Comparison of ENCODE assay signal across 28 mouse cellular contexts in the genomic region with DNA sequence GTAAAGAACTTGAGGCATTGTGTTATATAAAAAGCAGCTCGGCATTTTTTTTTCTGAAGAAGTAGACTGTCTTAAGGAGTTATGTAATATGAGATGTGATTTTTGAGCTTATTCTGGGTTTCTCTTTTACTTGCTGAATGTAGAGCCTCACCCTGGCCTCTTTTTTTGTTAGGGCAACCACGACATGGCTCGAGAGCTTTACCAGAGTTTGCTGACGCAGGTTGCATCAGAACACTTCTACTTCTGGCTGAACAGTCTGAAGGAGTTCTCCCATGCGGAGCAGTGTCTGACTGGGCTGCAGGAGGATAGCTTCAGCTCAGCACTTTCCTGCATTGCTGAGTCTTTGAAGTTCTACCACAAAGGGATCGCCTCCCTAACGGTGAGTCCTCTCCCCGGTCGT. TPM values are rescaled to one million over a fixed set of nuclear protein-coding genes. Genes with fewer than 3 reads are reported as not detected.
DNase-seq lines count a peak whose midpoint lies in the region; ATAC-seq and TF ChIP-seq lines count a peak whose summit lies in the region.
"Had no signal": no experiment of that assay in that cellular context is flagged by ENCODE, and none has a peak within 500 bp of the region (broad histone marks: within the 10 kb centered on the region; RNA-seq: fewer than 3 reads in every experiment).

No protein-coding gene starts in this region.

- DNase-seq in layer of hippocampus, adult 2 months (ENCODE audit: low spot score in 2 of 2) = no peak
- no peak for DNase-seq in layer of hippocampus, postnatal 36 days
- peak; percentile 57 for DNase-seq in right cerebral cortex, adult 18-20 months
- no peak for DNase-seq in right cerebral cortex, postnatal 10 days (ENCODE audit: low spot score in 2 of 2)
- DNase-seq in brain, adult 2 months (ENCODE audit: low read depth, low spot score) = peak; percentile 70
- peak; percentile 28 to 75 for DNase-seq in left cerebral cortex, postnatal 25 days (ENCODE audit: low spot score in 2 of 2)
- DNase-seq in adrenal gland, postnatal 14 days = no peak
- DNase-seq: adrenal gland, adult 2 months; adrenal gland, postnatal 36 days; cerebellum, adult 11 months; cerebellum, adult 8-10 months; cerebellum, postnatal 25 days; gastrocnemius, adult 2 months; gastrocnemius, postnatal 36 days; heart, adult 18-20 months; heart, postnatal 10 days; heart, postnatal 4 days had no signal

- 91% methylated on average over 9 of the region's 9 CpGs for WGBS in neural tube, embryonic 15.5 days

- H3K4me2 ChIP-seq in neural tube, embryonic 15.5 days = no peak overlapping the region
- H3K4me2 ChIP-seq: embryonic facial prominence, embryonic 13.5 days; forebrain, embryonic 12.5 days; hindbrain, embryonic 12.5 days had no signal

- H3K27me3 ChIP-seq in neural tube, embryonic 15.5 days (replicated peaks) = no peaks in the 10 kb centered on the region
- H3K27me3 ChIP-seq: CH12.LX; embryonic facial prominence, embryonic 13.5 days; forebrain, embryonic 12.5 days; hindbrain, embryonic 12.5 days; Patski had no signal

- intact Hi-C loops in left cerebral cortex, postnatal 25 days (cut with DNase I) = loop anchor here (2.0 kb wide), 2 partner anchors 19 to 109 kb away; no protein-coding TSS in a partner anchor

- H3K27ac ChIP-seq in layer of hippocampus, adult 2 months = peak overlapping the region; percentile 33; the same call in 1 of the 2 replicates
- no peak overlapping the region for H3K27ac ChIP-seq in neural tube, embryonic 15.5 days (replicated peaks)
- H3K27ac ChIP-seq: embryonic facial prominence, embryonic 13.5 days; forebrain, embryonic 12.5 days; gastrocnemius, adult 2 months; heart, embryonic 10.5 days; hindbrain, embryonic 12.5 days had no signal

- no peaks in the 10 kb centered on the region for H3K4me1 ChIP-seq in neural tube, embryonic 15.5 days
- H3K4me1 ChIP-seq: embryonic facial prominence, embryonic 13.5 days; forebrain, embryonic 12.5 days; heart, embryonic 10.5 days; hindbrain, embryonic 12.5 days had no signal

- no peak for TF ChIP-seq CTCF in layer of hippocampus, adult 2 months (conservative IDR thresholded peaks at IDR 0.05)

- no peaks in the 10 kb centered on the region for H3K9me3 ChIP-seq in neural tube, embryonic 15.5 days (replicated peaks)
- H3K9me3 ChIP-seq: embryonic facial prominence, embryonic 13.5 days; forebrain, embryonic 12.5 days; heart, embryonic 10.5 days; hindbrain, embryonic 12.5 days had no signal

- no peak for ATAC-seq in neural tube, embryonic 15.5 days (ENCODE audit: low FRiP score)
- ATAC-seq: activated CD4-positive, CD25-positive, alpha-beta regulatory T cell, adult 4 months; forebrain, embryonic 16.5 days; hindbrain, embryonic 16.5 days; inflammation-experienced regulatory T-cells, adult 6 months; Patski had no signal

- H3K36me3 ChIP-seq in neural tube, embryonic 15.5 days = peaks cover 86% of the 10 kb centered on the region

- H3K9ac ChIP-seq in neural tube, embryonic 15.5 days (replicated peaks) = no peak overlapping the region
- H3K9ac ChIP-seq: embryonic facial prominence, embryonic 13.5 days; forebrain, embryonic 12.5 days; hindbrain, embryonic 12.5 days had no signal

- H3K4me3 ChIP-seq in layer of hippocampus, adult 2 months = no peak overlapping the region
- no peak overlapping the region for H3K4me3 ChIP-seq in neural tube, embryonic 15.5 days (replicated peaks)
- H3K4me3 ChIP-seq: embryonic facial prominence, embryonic 13.5 days; forebrain, embryonic 12.5 days; gastrocnemius, adult 2 months; heart, embryonic 10.5 days; hindbrain, embryonic 12.5 days had no signal

RNA-seq across cellular contexts. Expression of a gene that starts 36.2 kb away (rescaled TPM):
- 10 to 100 TPM; 23.2 to 25.8 TPM for total RNA-seq in layer of hippocampus, adult 2 months (2021)
- 10 to 100 TPM; 23.9 to 25.0 TPM for total RNA-seq in layer of hippocampus, postnatal 36 days (2021)
- total RNA-seq in left cerebral cortex, postnatal 25 days (2021) = 10 to 100 TPM; 34.5 to 34.9 TPM
- 32.2 and 35.8 TPM in 2 replicates for polyA plus RNA-seq in neural tube, embryonic 15.5 days (2015; fragmentation: Nextera tagmentation; extraction: Ambion mirVana)
- 28.0 and 30.1 TPM in 2 replicates for total RNA-seq in adrenal gland, postnatal 14 days (2021)

RNA-seq across cellular contexts. Expression of a gene that starts 36.3 kb away (rescaled TPM):
- total RNA-seq in layer of hippocampus, adult 2 months (2021) = 1 to 10 TPM in 1 of 2 experiments, under 1 TPM in 1; 0.61 to 1.1 TPM
- total RNA-seq in layer of hippocampus, postnatal 36 days (2021) = under 1 TPM; 0.73 to 0.80 TPM
- total RNA-seq in left cerebral cortex, postnatal 25 days (2021) = 1 to 10 TPM; 8.2 to 9.1 TPM
- polyA plus RNA-seq in neural tube, embryonic 15.5 days (2015; fragmentation: Nextera tagmentation; extraction: Ambion mirVana) = 5.4 and 16.3 TPM in 2 replicates
- 6.7 and 7.6 TPM in 2 replicates for total RNA-seq in adrenal gland, postnatal 14 days (2021)

Comparison
In these comparisons a context has a peak if more than half of its experiments do, and no peak if none do; other contexts are left out.
1. DNase-seq: peak in right cerebral cortex, adult 18-20 months (single experiment), brain, adult 2 months (single experiment) and left cerebral cortex, postnatal 25 days (2 of 2); none in layer of hippocampus, adult 2 months (0 of 2), layer of hippocampus, postnatal 36 days (0 of 2), right cerebral cortex, postnatal 10 days (0 of 2) and adrenal gland, postnatal 14 days (single experiment).